Mouse (Mus musculus) ES-E14 (cell line): ENCODE data around the gene Nos2. TPM values are rescaled to one million over a fixed set of nuclear protein-coding genes. Genes with fewer than 3 reads are reported as not detected.
"Not testable (repeated sequence)": the region's sequence is repeated elsewhere in the genome, so short reads cannot be mapped to it uniquely, and the experiment has no call there.

ENCODE experiments used
- DNase-seq: peaks from one replicate; pipeline ENCODE4 v3.0.0-alpha.2; 2013; ENCODE audit warnings: low read depth, low spot score
- H3K27ac ChIP-seq: 2 replicates; pipeline ENCODE4 v1.5.1; 2012; ENCODE audit warnings: low read depth, mild to moderate bottlenecking, low read length, moderate library complexity, mixed read lengths; ENCODE audit not compliant: poor library complexity, insufficient read depth, severe bottlenecking
- H3K36me3 ChIP-seq: 2 replicates; pipeline ENCODE4 v1.6.1; 2012; ENCODE audit warnings: mild to moderate bottlenecking, low read length, moderate library complexity, mixed read lengths; ENCODE audit not compliant: control insufficient read depth, poor library complexity, insufficient read depth, severe bottlenecking
- H3K4me1 ChIP-seq, 2 experiments: fragments of 150-350 bp in 1 of 2; sonication (generic) in 1 of 2; 2 replicates each; pipeline ENCODE4 v1.6.1; 2012; ENCODE audit warnings: low read length in 2 of 2, mild to moderate bottlenecking in 1 of 2, mixed read lengths in 1 of 2; ENCODE audit not compliant: control insufficient read depth in 2 of 2, insufficient read depth in 2 of 2, poor library complexity in 1 of 2
- H3K4me3 ChIP-seq, 2 experiments: fragments of 150-350 bp in 1 of 2; sonication (generic) in 1 of 2; 2 replicates each; pipeline ENCODE4 v1.5.1; 2012; ENCODE audit warnings: low read length in 2 of 2, low read depth in 1 of 2, mild to moderate bottlenecking in 1 of 2, mixed read lengths in 1 of 2; ENCODE audit not compliant: insufficient read depth in 1 of 2, poor library complexity in 1 of 2, severe bottlenecking in 1 of 2
- H3K9ac ChIP-seq: 2 replicates; pipeline ENCODE4 v1.6.1; 2012; ENCODE audit warnings: low read depth, mild to moderate bottlenecking, low read length, mixed read lengths; ENCODE audit not compliant: poor library complexity, insufficient read depth, severe bottlenecking
- H3K9me3 ChIP-seq: fragments of 150-350 bp; sonication (generic); 2 replicates; pipeline ENCODE4 v1.6.1; 2012; ENCODE audit warnings: low read depth, mild to moderate bottlenecking, low read length; ENCODE audit not compliant: control insufficient read depth, insufficient read depth
- CHD2 ChIP-seq: IDR thresholded peaks from 2 replicates; pipeline ENCODE4 v1.6.1; 2014; ENCODE audit warnings: mild to moderate bottlenecking, low read depth, low read length, inconsistent platforms
- HCFC1 ChIP-seq: IDR thresholded peaks from 2 replicates; pipeline ENCODE4 v1.6.1; 2012; ENCODE audit warnings: low read length, inconsistent platforms, borderline replicate concordance; ENCODE audit not compliant: insufficient read depth
- MAFK ChIP-seq: IDR thresholded peaks from 2 replicates; pipeline ENCODE4 v1.6.1; 2014; ENCODE audit warnings: mild to moderate bottlenecking, low read depth, low read length, inconsistent platforms; ENCODE audit not compliant: insufficient read depth
- ZC3H11A ChIP-seq: IDR thresholded peaks from 2 replicates; pipeline ENCODE4 v1.6.1; 2012; ENCODE audit warnings: low read depth, mild to moderate bottlenecking, inconsistent platforms, low read length, borderline replicate concordance
- ZNF384 ChIP-seq: IDR thresholded peaks from 2 replicates; pipeline ENCODE4 v1.6.1; 2012; ENCODE audit warnings: low read depth, low read length, inconsistent platforms
- in situ Hi-C, 2 experiments: fragments of 600-800 bp; cut with MboI; formaldehyde crosslinking; loops; one replicate each; pipeline ENCODE4 v1.15.1; 2025; ENCODE audit warnings: low sequenced_read_pairs in 2 of 2, inconsistent platforms in 1 of 2; ENCODE audit not compliant: unreplicated experiment in 2 of 2
- total RNA-seq: library from RNA; depleted of rRNA; stranded (reverse); fragments of 300-350 nt; gene quantifications from 2 replicates; pipeline ENCODE4 v1.2.3, GENCODE M21; 2012

The Nos2 gene
- total RNA-seq, 1 experiment, result 0.22 TPM

DNA sequence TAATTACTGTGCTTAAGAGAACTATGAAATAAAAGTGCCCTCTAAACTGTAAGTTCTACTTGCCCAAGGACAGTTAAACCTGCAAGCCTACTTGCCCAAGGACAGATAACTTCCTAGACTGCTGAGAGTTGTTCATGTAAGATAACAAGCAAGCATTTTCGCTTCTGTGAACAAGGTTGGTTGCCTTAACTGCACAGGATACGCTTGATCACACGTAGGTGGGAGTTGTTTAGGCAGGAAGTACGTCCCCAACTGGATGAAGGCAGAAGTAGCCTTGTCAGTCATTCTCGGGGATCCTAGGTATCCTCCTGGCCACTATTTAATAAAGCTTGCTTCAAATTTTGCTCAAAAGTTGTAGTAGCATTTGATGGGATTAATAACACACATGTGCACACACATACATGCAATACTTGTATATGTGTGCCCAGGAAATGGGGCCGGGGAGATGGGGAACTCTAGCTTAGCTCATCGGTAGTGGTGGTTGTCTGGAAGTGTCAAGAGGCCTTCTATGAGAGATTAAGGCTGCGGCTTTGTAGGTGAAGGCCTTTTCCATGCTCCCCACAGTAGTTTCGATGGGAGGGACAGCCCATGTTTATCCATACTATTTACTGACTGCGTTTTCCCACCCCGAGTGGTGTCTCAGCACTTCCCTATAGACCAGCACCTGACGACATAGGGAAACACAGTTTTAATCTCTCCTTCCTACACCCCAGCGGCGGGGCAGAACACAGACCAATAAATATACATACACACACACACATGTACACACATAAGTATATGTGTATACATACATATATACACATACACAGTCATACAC, 85.2 kb downstream of the Nos2 start:
- Histone ChIP-seq H3K9ac (peak overlapping the region; percentile 23; the same call in 1 of the 2 replicates), H3K9me3 (no peaks in the 10 kb centered on the region), H3K4me3 (no peak overlapping the region), H3K27ac (peak overlapping the region; percentile 50; the same call in 1 of the 2 replicates), H3K4me1 (peaks cover 17 to 34% of the 10 kb centered on the region in 2 experiments), H3K36me3 (no peaks in the 10 kb centered on the region)
- no peak for DNase-seq
- in situ Hi-C loops, result no loop called here
- TF ChIP-seq CHD2 (no peak), MAFK (no peak), ZNF384 (no peak), ZC3H11A (no peak), HCFC1 (no peak)

- in situ Hi-C loops, result no loop called here
- Histone ChIP-seq H3K9me3 (no peaks in the 10 kb centered on the region), H3K36me3 (no peaks in the 10 kb centered on the region), H3K9ac (no peak overlapping the region), H3K27ac (peak overlapping the region; percentile 24; the same call in 1 of the 2 replicates), H3K4me3 (no peak overlapping the region), H3K4me1 (peaks cover 17 to 34% of the 10 kb centered on the region in 2 experiments)
- TF ChIP-seq MAFK, result no peak
- TF ChIP-seq ZC3H11A, result no peak
- no peak for TF ChIP-seq HCFC1
- no peak for TF ChIP-seq CHD2
- TF ChIP-seq ZNF384, result no peak
- DNase-seq, result no peak
Measured at GRCm38 (mm10) chr11:79006417-79006816, 85.8 kb downstream of the Nos2 start.

DNA sequence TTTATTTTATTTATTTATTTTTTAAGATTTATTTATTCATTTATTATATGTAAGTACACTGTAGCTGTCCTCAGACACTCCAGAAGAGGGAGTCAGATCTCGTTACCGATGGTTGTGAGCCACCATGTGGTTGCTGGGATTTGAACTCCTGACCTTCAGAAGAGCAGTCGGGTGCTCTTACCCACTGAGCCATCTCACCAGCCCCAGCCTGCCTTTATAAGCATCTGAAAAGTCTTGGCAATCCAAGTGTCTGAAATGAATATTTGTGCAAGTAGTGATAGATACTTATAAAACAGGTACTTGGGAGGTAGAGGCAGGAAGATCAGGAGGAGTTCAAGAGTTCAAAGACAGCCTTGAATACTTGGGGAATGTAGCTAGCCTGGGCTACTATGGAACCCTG, 86.8 kb downstream of the Nos2 start:
- Histone ChIP-seq H3K4me1 (peaks cover 15 to 30% of the 10 kb centered on the region in 2 experiments), H3K27ac (peak overlapping the region; percentile 16; the same call in 1 of the 2 replicates)
- H3K4me3 ChIP-seq, H3K36me3 ChIP-seq, H3K9me3 ChIP-seq, in situ Hi-C loops, H3K9ac ChIP-seq, DNase-seq: not testable (repeated sequence)

- TF ChIP-seq ZC3H11A, result no peak
- TF ChIP-seq HCFC1, result no peak
- no peak for TF ChIP-seq ZNF384
- TF ChIP-seq CHD2, result no peak
- TF ChIP-seq MAFK, result no peak
- Histone ChIP-seq H3K36me3 (no peaks in the 10 kb centered on the region), H3K4me1 (peaks cover 10 to 26% of the 10 kb centered on the region in 2 experiments), H3K27ac (peak overlapping the region; percentile 26; the same call in 1 of the 2 replicates), H3K4me3 (no peak overlapping the region), H3K9ac (peak overlapping the region; percentile 23; the same call in 1 of the 2 replicates), H3K9me3 (no peaks in the 10 kb centered on the region)
- in situ Hi-C loops, result no loop called here
- DNase-seq, result no peak
Measured at GRCm38 (mm10) chr11:79008007-79008775, 87.6 kb downstream of the Nos2 start.
